Mouse (Mus musculus): ENCODE measurements around the gene Gm7694. TPM values are rescaled to one million over a fixed set of nuclear protein-coding genes. Genes with fewer than 3 reads are reported as not detected.

The Gm7694 gene
- 0.24 TPM for total RNA-seq (2023)

DNA sequence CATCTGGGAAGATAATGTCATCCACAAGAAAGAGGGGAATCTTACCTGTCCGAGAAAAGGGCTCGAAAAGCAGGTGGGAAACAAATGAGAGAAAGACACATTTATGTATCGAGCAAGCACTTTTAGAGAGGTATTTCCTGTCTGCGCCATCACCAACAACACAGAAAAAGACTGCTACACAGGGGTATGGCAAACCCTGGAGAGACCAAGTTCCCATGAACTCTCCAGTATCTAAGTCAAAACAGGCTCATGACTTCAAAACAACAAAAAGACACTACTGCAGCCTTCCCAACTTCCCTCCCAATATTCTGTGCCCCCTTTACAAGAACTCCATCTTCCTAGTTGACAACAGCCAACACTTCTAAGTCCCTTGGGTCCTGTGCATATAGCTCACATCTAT is at the start of gene Gm7694:
Gm7694 (minus strand) TSS at position 101 of the 400 bp plus-strand sequence.

DNA sequence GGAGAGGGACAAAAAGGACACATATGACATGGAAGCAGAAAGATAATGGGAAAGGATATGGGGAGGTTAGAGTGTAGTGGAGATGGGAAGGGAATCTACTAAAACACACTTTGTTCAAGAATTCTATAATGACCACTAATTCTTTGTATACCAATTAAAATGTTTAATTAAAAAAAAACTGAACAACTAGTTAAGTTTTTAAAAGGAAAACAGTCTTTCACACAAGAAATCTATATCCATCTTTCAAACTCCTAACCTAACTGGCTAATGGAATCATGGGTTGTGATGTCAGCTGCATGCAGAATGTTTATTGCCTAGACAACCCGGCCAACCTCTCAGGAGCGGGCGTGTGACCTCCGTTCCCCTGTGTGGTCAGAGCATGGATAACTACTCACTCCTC is 2.4 kb upstream of the Gm7694 start, which contains the start of gene Spata46:
Spata46 (plus strand) TSS at position 301 of the 400 bp plus-strand sequence.

DNA sequence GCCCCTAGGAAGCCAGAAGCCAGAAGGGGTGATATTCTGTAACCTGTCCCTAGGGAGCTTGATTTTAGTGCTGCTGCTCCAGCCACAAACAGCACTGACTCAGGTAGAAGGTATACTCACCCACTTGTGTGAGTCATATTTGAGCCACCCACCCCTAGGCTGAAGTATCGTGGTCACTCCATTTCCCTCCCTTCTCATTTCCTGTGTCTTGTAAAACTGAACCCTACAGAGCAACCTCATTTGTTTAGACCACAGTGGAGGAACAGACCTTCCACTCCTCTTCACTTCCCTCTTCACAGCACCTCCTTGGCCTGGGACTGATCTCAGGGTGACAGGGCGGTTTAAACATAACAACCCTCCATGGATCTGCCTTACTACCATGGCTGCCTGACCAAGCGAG is 29.1 kb downstream of the Gm7694 start, which contains the start of gene Sh2d1b1:
Sh2d1b1 (plus strand) TSS at position 305 of the 400 bp plus-strand sequence.

Other genes with a start within 250 kb of the Gm7694 start
- gene Ddr2, start 195.6 kb downstream of the Gm7694 start, total RNA-seq (2023), result 0.56 TPM
- 36.1 TPM for gene Uap1, start 131.4 kb downstream of the Gm7694 start, total RNA-seq (2023)
- gene Uhmk1, start 90.9 kb downstream of the Gm7694 start, total RNA-seq (2023), result 45.9 TPM
- not detected for gene Sh2d1b2, start 73.6 kb downstream of the Gm7694 start, total RNA-seq (2023)
- 0.74 TPM for gene Sh2d1b1, start 29.0 kb downstream of the Gm7694 start, total RNA-seq (2023)
- gene Spata46, start 2.5 kb upstream of the Gm7694 start, total RNA-seq (2023), result not detected